Mouse (Mus musculus) CH12.LX (cell line): Measurements from ENCODE around the gene Lin7b. TPM values are rescaled to one million over a fixed set of nuclear protein-coding genes. Genes with fewer than 3 reads are reported as not detected.

ENCODE experiments used
- DNase-seq: peaks from one replicate; pipeline ENCODE4 v3.0.0-alpha.2; 2013; ENCODE audit errors: extremely low read depth
- H3K27ac ChIP-seq: 2 replicates; pipeline ENCODE4 v1.5.1; 2012; ENCODE audit warnings: low read depth, mild to moderate bottlenecking, control low read depth, moderate library complexity; ENCODE audit not compliant: insufficient read depth
- H3K27me3 ChIP-seq: replicated peaks from 2 replicates; pipeline ENCODE3; 2012; ENCODE audit warnings: inconsistent platforms
- H3K36me3 ChIP-seq, 2 experiments: replicated peaks in 1 of 2; 2 replicates each; pipeline versions ENCODE3 to v1.6.1; 2012; ENCODE audit warnings: inconsistent platforms in 1 of 2, low read length in 1 of 2, mild to moderate bottlenecking in 1 of 2, mixed read lengths in 1 of 2, moderate library complexity in 1 of 2; ENCODE audit not compliant: control insufficient read depth in 1 of 2, insufficient read depth in 1 of 2
- H3K4me1 ChIP-seq, 2 experiments: 2 replicates each; pipeline ENCODE4 v1.6.1; 2012; ENCODE audit warnings: inconsistent platforms in 1 of 2, moderate library complexity in 1 of 2; ENCODE audit not compliant: insufficient read depth in 2 of 2, control insufficient read depth in 1 of 2
- H3K4me2 ChIP-seq: 2 replicates; pipeline ENCODE4 v1.6.1; 2012; ENCODE audit warnings: low read depth, mild to moderate bottlenecking, control low read depth; ENCODE audit not compliant: poor library complexity, insufficient read depth, severe bottlenecking
- H3K4me3 ChIP-seq, 3 experiments: fragments of 150-350 bp in 1 of 3; sonication (generic) in 1 of 3; replicated peaks in 1 of 3; 2 replicates each; pipeline versions ENCODE3 to v1.5.1; 2011 to 2012; ENCODE audit warnings: low read depth in 2 of 3, low read length in 2 of 3, mild to moderate bottlenecking in 2 of 3, moderate library complexity in 2 of 3, control low read depth in 1 of 3, improper control_type of control experiment in 1 of 3, inconsistent platforms in 1 of 3, mixed read lengths in 1 of 3; ENCODE audit not compliant: poor library complexity in 1 of 3
- H3K79me2 ChIP-seq: replicated peaks from 2 replicates; pipeline ENCODE4 v1.6.1; 2012; ENCODE audit warnings: mild to moderate bottlenecking, moderate library complexity; ENCODE audit not compliant: control insufficient read depth, poor library complexity, insufficient read depth, severe bottlenecking; ENCODE audit errors: extremely low read depth
- H3K9ac ChIP-seq: 2 replicates; pipeline ENCODE4 v1.6.1; 2012; ENCODE audit warnings: low read depth, mild to moderate bottlenecking, control low read depth, moderate library complexity; ENCODE audit not compliant: insufficient read depth
- H3K9me3 ChIP-seq: replicated peaks from 2 replicates; pipeline ENCODE3; 2012; ENCODE audit warnings: low read length, inconsistent platforms, mixed read lengths
- CHD1 ChIP-seq: IDR thresholded peaks from 2 replicates; pipeline ENCODE4 v1.6.1; 2012; ENCODE audit warnings: low read depth, low read length, improper control_type of control experiment, inconsistent platforms
- CTCF ChIP-seq, 2 experiments: IDR thresholded peaks in 1 of 2; conservative IDR thresholded peaks in 1 of 2; 2 replicates each; pipeline ENCODE4 v1.5.1; 2011 to 2012; ENCODE audit warnings: low read depth in 2 of 2, low read length in 2 of 2, improper control_type of control experiment in 1 of 2, inconsistent platforms in 1 of 2, mild to moderate bottlenecking in 1 of 2, moderate library complexity in 1 of 2
- ELF1 ChIP-seq: IDR thresholded peaks from 2 replicates; pipeline ENCODE4 v1.6.1; 2014; ENCODE audit warnings: low read depth, mild to moderate bottlenecking, inconsistent platforms, low read length, improper control_type of control experiment
- EP300 ChIP-seq: IDR thresholded peaks from 2 replicates; pipeline ENCODE4 v1.6.1; 2011; ENCODE audit warnings: low read length, improper control_type of control experiment
- ETS1 ChIP-seq: conservative IDR thresholded peaks from 2 replicates; pipeline ENCODE4 v1.6.1; 2012; ENCODE audit warnings: low read depth, mild to moderate bottlenecking, inconsistent platforms, low read length, improper control_type of control experiment, moderate library complexity
- IRF4 ChIP-seq: IDR thresholded peaks from 2 replicates; pipeline ENCODE4 v1.6.1; 2014; ENCODE audit warnings: low read depth, mild to moderate bottlenecking, inconsistent platforms, low read length, improper control_type of control experiment
- JUND ChIP-seq: conservative IDR thresholded peaks from 2 replicates; pipeline ENCODE4 v1.6.1; 2011; ENCODE audit warnings: low read depth, low read length, improper control_type of control experiment
- KAT2A ChIP-seq: IDR thresholded peaks from 2 replicates; pipeline ENCODE4 v1.6.1; 2012; ENCODE audit warnings: low read length, improper control_type of control experiment, inconsistent platforms; ENCODE audit not compliant: insufficient replicate concordance
- MAFK ChIP-seq: IDR thresholded peaks from 2 replicates; pipeline ENCODE4 v1.6.1; 2011; ENCODE audit warnings: low read length, improper control_type of control experiment; ENCODE audit not compliant: insufficient replicate concordance
- MEF2A ChIP-seq: IDR thresholded peaks from 2 replicates; pipeline ENCODE4 v1.6.1; 2014; ENCODE audit warnings: low read depth, mild to moderate bottlenecking, inconsistent platforms, low read length, improper control_type of control experiment, borderline replicate concordance
- MXI1 ChIP-seq: IDR thresholded peaks from 2 replicates; pipeline ENCODE4 v1.6.1; 2011; ENCODE audit warnings: mild to moderate bottlenecking, low read depth, low read length, improper control_type of control experiment
- NRF1 ChIP-seq: IDR thresholded peaks from 2 replicates; pipeline ENCODE4 v1.6.1; 2014; ENCODE audit warnings: low read depth, mild to moderate bottlenecking, inconsistent platforms, low read length, improper control_type of control experiment, moderate library complexity
- PAX5 ChIP-seq: IDR thresholded peaks from 2 replicates; pipeline ENCODE4 v1.6.1; 2012; ENCODE audit warnings: low read length, inconsistent platforms, mixed read lengths
- POLR2A ChIP-seq: IDR thresholded peaks from 2 replicates; pipeline ENCODE4 v1.6.1; 2011; ENCODE audit warnings: low read depth, mild to moderate bottlenecking, improper control_type of control experiment, low read length
- POLR2AphosphoS2 ChIP-seq: IDR thresholded peaks from 2 replicates; pipeline ENCODE4 v1.6.1; 2011; ENCODE audit warnings: low read depth, low read length, improper control_type of control experiment
- RAD21 ChIP-seq: IDR thresholded peaks from 2 replicates; pipeline ENCODE4 v1.6.1; 2011; ENCODE audit warnings: low read depth, mild to moderate bottlenecking, low read length, improper control_type of control experiment, moderate library complexity
- RCOR1 ChIP-seq: conservative IDR thresholded peaks from 2 replicates; pipeline ENCODE4 v1.6.1; 2012; ENCODE audit warnings: low read depth, mild to moderate bottlenecking, inconsistent platforms, low read length, improper control_type of control experiment
- SIN3A ChIP-seq: IDR thresholded peaks from 2 replicates; pipeline ENCODE4 v1.6.1; 2012; ENCODE audit warnings: low read length, improper control_type of control experiment, inconsistent platforms
- TBP ChIP-seq: conservative IDR thresholded peaks from 2 replicates; pipeline ENCODE4 v1.6.1; 2011; ENCODE audit warnings: low read depth, low read length, improper control_type of control experiment
- TCF12 ChIP-seq: IDR thresholded peaks from 2 replicates; pipeline ENCODE4 v1.6.1; 2014; ENCODE audit warnings: low read depth, mild to moderate bottlenecking, inconsistent platforms, low read length, improper control_type of control experiment
- UBTF ChIP-seq: IDR thresholded peaks from 2 replicates; pipeline ENCODE4 v1.6.1; 2012; ENCODE audit warnings: low read depth, mild to moderate bottlenecking, inconsistent platforms, low read length, improper control_type of control experiment, moderate library complexity
- USF1 ChIP-seq: IDR thresholded peaks from 2 replicates; pipeline ENCODE4 v1.6.1; 2014; ENCODE audit warnings: low read depth, mild to moderate bottlenecking, inconsistent platforms, low read length, improper control_type of control experiment
- ZC3H11A ChIP-seq: IDR thresholded peaks from 2 replicates; pipeline ENCODE4 v1.6.1; 2012; ENCODE audit warnings: low read depth, mild to moderate bottlenecking, inconsistent platforms, low read length, improper control_type of control experiment
- dilution Hi-C: fragments of 300-500 bp; cut with MboI; formaldehyde crosslinking; loops from 2 replicates; pipeline ENCODE4 v1.14.3; 2020; ENCODE audit warnings: low sequenced_read_pairs; ENCODE audit not compliant: extremely low pct_unique_long_range_greater_than_20kb, extremely low pct_ligation_motif_present
- in situ Hi-C: fragments of 300-500 bp; cut with MboI; formaldehyde crosslinking; loops from 3 replicates; pipeline ENCODE4 v1.14.3; 2019; ENCODE audit warnings: low sequenced_read_pairs, low pct_ligation_motif_present, low pct_unique_long_range_greater_than_20kb, mixed read lengths
- polyA plus RNA-seq: library from polyadenylated mRNA; unstranded; fragments of >175 nt; gene quantifications from 2 replicates; pipeline ENCODE4 v1.2.1, GENCODE M21; 2012; ENCODE audit warnings: low read depth; ENCODE audit not compliant: insufficient read length
- total RNA-seq, 2 experiments: library from RNA; depleted of rRNA; stranded (reverse); fragments of 300-350 nt in 1 of 2; fragments of >200 nt in 1 of 2; gene quantifications; 2 replicates each; pipeline ENCODE4 v1.2.3; 2012 to 2014

The Lin7b gene
- total and polyA plus RNA-seq, 3 experiments: 3.8 to 10.4 (median 4.4) TPM

GRCm38 (mm10) chr7:45409497-45410163, 39.2 kb upstream of the Lin7b start:
- dilution Hi-C loops (no loop called here), in situ Hi-C loops (no loop called here)
- Histone ChIP-seq H3K4me2 (no peak overlapping the region), H3K36me3 (peaks cover 0 to 4% of the 10 kb centered on the region in 2 experiments), H3K4me3 (no peak overlapping the region), H3K4me1 (peaks cover 4 to 26% of the 10 kb centered on the region in 2 experiments; a peak in 2 of 4 replicates), H3K9ac (no peak overlapping the region), H3K27me3 (peaks cover 78% of the 10 kb centered on the region), H3K9me3 (peaks cover 12% of the 10 kb centered on the region), H3K27ac (no peak overlapping the region), H3K79me2 (no peaks in the 10 kb centered on the region)
- DNase-seq: no peak
- TF ChIP-seq RCOR1 (no peak), UBTF (no peak), TBP (no peak), MAFK (no peak), CTCF (conservative IDR thresholded peaks at IDR 0.05 in 1 of 2, IDR thresholded peaks at IDR 0.05 in 1 of 2; ENCODE audit: low read depth in 2 of 2, low read length in 2 of 2) (no peak), ETS1 (no peak), MEF2A (no peak), JUND (no peak), ELF1 (no peak), SIN3A (no peak), RAD21 (no peak), NRF1 (no peak), MXI1 (no peak), CHD1 (no peak), ZC3H11A (no peak), USF1 (no peak), KAT2A (no peak), IRF4 (no peak), EP300 (no peak)

- no peak for DNase-seq
- H3K79me2 ChIP-seq: no peaks in the 10 kb centered on the region
- peaks cover 0 to 4% of the 10 kb centered on the region in 2 experiments for H3K36me3 ChIP-seq
- in situ Hi-C loops: no loop called here
- no peak overlapping the region for H3K4me2 ChIP-seq
- dilution Hi-C loops: no loop called here
- no peak overlapping the region for H3K27ac ChIP-seq
- H3K9me3 ChIP-seq: peaks cover 12% of the 10 kb centered on the region
- H3K4me3 ChIP-seq: no peak overlapping the region
- TF ChIP-seq POLR2AphosphoS2 (no peak), CHD1 (no peak), NRF1 (no peak), UBTF (no peak), MAFK (no peak), RCOR1 (no peak), POLR2A (no peak), PAX5 (no peak), MEF2A (no peak), JUND (no peak), TCF12 (no peak), TBP (no peak), ELF1 (no peak), ZC3H11A (no peak)
- peaks cover 78% of the 10 kb centered on the region for H3K27me3 ChIP-seq
- H3K9ac ChIP-seq: no peak overlapping the region
- H3K4me1 ChIP-seq: peaks cover 0 to 21% of the 10 kb centered on the region in 2 experiments; a peak in 2 of 4 replicates
These were observed 38.6 kb upstream of the Lin7b start for GRCm38 (mm10) chr7:45408949-45409348.
